Mouse (Mus musculus) small intestine, adult 2 months (tissue): ENCODE measurements around the gene Tle4. TPM values are rescaled to one million over a fixed set of nuclear protein-coding genes. Genes with fewer than 3 reads are reported as not detected.

Experiments
- H3K27ac ChIP-seq: fragments of 200-500 bp; 2 replicates; pipeline ENCODE4 v1.5.1; 2012; ENCODE audit warnings: low read depth, low read length, control low read depth, inconsistent platforms; ENCODE audit not compliant: insufficient read depth
- H3K27me3 ChIP-seq: fragments of 200-500 bp; 2 replicates; pipeline ENCODE4 v1.6.1; 2012; ENCODE audit warnings: mild to moderate bottlenecking, moderate library complexity, low read length, inconsistent platforms; ENCODE audit not compliant: control insufficient read depth, insufficient read depth
- H3K36me3 ChIP-seq: fragments of 200-500 bp; 2 replicates; pipeline ENCODE4 v1.6.1; 2012; ENCODE audit warnings: mild to moderate bottlenecking, low read length, control low read depth, inconsistent platforms; ENCODE audit not compliant: control insufficient read depth, insufficient read depth
- H3K4me1 ChIP-seq: fragments of 200-500 bp; 2 replicates; pipeline ENCODE4 v1.6.1; 2012; ENCODE audit warnings: low read length, inconsistent platforms, mixed read lengths; ENCODE audit not compliant: control insufficient read depth, insufficient read depth, insufficient read length
- H3K4me3 ChIP-seq: fragments of 200-500 bp; 2 replicates; pipeline ENCODE4 v1.5.1; 2012; ENCODE audit warnings: low read depth, mild to moderate bottlenecking, control low read depth, inconsistent platforms, low read length, moderate library complexity
- CTCF ChIP-seq: fragments of 200-500 bp; IDR thresholded peaks from 2 replicates; pipeline ENCODE4 v1.5.1; 2012; ENCODE audit warnings: low read depth, mild to moderate bottlenecking, control low read depth, inconsistent platforms, low read length, moderate library complexity, mixed read lengths; ENCODE audit not compliant: insufficient replicate concordance, insufficient read length; ENCODE audit errors: extremely low read depth
- POLR2A ChIP-seq: fragments of 200-500 bp; IDR thresholded peaks from 2 replicates; pipeline ENCODE4 v1.6.1; 2012; ENCODE audit warnings: low read depth, mild to moderate bottlenecking, control low read depth, inconsistent platforms, low read length, moderate library complexity
- WGBS: fragments of 180-500 bp; shearing (Covaris S2); methylation state at CpG from one replicate; pipeline ENCODE4 v1.1.7; 2018; 5-methylcytosine and 5-hydroxymethylcytosine counted together
- polyA plus RNA-seq: library from polyadenylated mRNA; depleted of rRNA; stranded (reverse); fragments of >200 nt; gene quantifications from 2 replicates; pipeline ENCODE4 v1.2.3, GENCODE M21; 2012

Gene Tle4
- polyA plus RNA-seq, 1 experiment, result 24.6 TPM

GRCm38 (mm10) chr19:14506875-14507670 is 90.8 kb downstream of the Tle4 start:
- WGBS, result 83% methylated on average over 3 of the region's 3 CpGs
- peaks cover 10% of the 10 kb centered on the region; the same call in 1 of the 2 replicates for H3K4me1 ChIP-seq
- 0 out of 2 replicates have a peak overlapping the region, but pooled peaks have one; percentile 8 for H3K27ac ChIP-seq
- no peak for TF ChIP-seq POLR2A
- TF ChIP-seq CTCF, result no peak
- H3K4me3 ChIP-seq, result no peak overlapping the region
- peaks cover 8% of the 10 kb centered on the region for H3K36me3 ChIP-seq
- H3K27me3 ChIP-seq, result no peaks in the 10 kb centered on the region

GRCm38 (mm10) chr19:14505885-14506548 is 91.8 kb downstream of the Tle4 start:
- WGBS, result 91% methylated on average over 2 of the region's 2 CpGs
- no peak for TF ChIP-seq CTCF
- H3K4me3 ChIP-seq, result no peak overlapping the region
- H3K27me3 ChIP-seq, result no peaks in the 10 kb centered on the region
- peaks cover 6% of the 10 kb centered on the region for H3K36me3 ChIP-seq
- peaks cover 10% of the 10 kb centered on the region; the same call in 1 of the 2 replicates for H3K4me1 ChIP-seq
- no peak overlapping the region; the same call in 1 of the 2 replicates for H3K27ac ChIP-seq

- H3K27ac ChIP-seq, result no peak overlapping the region
- no peaks in the 10 kb centered on the region for H3K27me3 ChIP-seq
- TF ChIP-seq POLR2A, result no peak
- TF ChIP-seq CTCF, result no peak
- peaks cover 10% of the 10 kb centered on the region; the same call in 1 of the 2 replicates for H3K4me1 ChIP-seq
- WGBS, result 80% methylated on average over 3 of the region's 3 CpGs
- no peak overlapping the region for H3K4me3 ChIP-seq
- peaks cover 6% of the 10 kb centered on the region for H3K36me3 ChIP-seq
These were observed 92.5 kb downstream of the Tle4 start for GRCm38 (mm10) chr19:14505401-14505800.

GRCm38 (mm10) chr19:14503862-14504261 is 94.0 kb downstream of the Tle4 start:
- H3K4me3 ChIP-seq, result no peak overlapping the region
- 77% methylated on average over 6 of the region's 6 CpGs for WGBS
- peaks cover 3% of the 10 kb centered on the region; the same call in 1 of the 2 replicates for H3K36me3 ChIP-seq
- peaks cover 12% of the 10 kb centered on the region; the same call in 1 of the 2 replicates for H3K4me1 ChIP-seq
- no peak for TF ChIP-seq CTCF
- TF ChIP-seq POLR2A, result no peak
- H3K27ac ChIP-seq, result no peak overlapping the region
- H3K27me3 ChIP-seq, result no peaks in the 10 kb centered on the region

- H3K27me3 ChIP-seq, result no peaks in the 10 kb centered on the region
- H3K36me3 ChIP-seq, result peaks cover 4% of the 10 kb centered on the region; the same call in 1 of the 2 replicates
- H3K4me3 ChIP-seq, result no peak overlapping the region
- H3K27ac ChIP-seq, result no peak overlapping the region
- peaks cover 12% of the 10 kb centered on the region; the same call in 1 of the 2 replicates for H3K4me1 ChIP-seq
- WGBS, result 17% methylated on average over 7 of the region's 7 CpGs
- no peak for TF ChIP-seq CTCF
- TF ChIP-seq POLR2A, result no peak
These were observed 95.6 kb downstream of the Tle4 start for GRCm38 (mm10) chr19:14502234-14502633.

- 50% methylated on average over 3 of the region's 3 CpGs for WGBS
- no peaks in the 10 kb centered on the region for H3K27me3 ChIP-seq
- no peak overlapping the region for H3K27ac ChIP-seq
- peaks cover 7% of the 10 kb centered on the region for H3K36me3 ChIP-seq
- TF ChIP-seq CTCF (no peak), POLR2A (no peak)
- peaks cover 8% of the 10 kb centered on the region; the same call in 1 of the 2 replicates for H3K4me1 ChIP-seq
- no peak overlapping the region for H3K4me3 ChIP-seq
These were observed 97.9 kb downstream of the Tle4 start for GRCm38 (mm10) chr19:14499835-14500425.
